Mouse (Mus musculus): ENCODE data around the gene B3glct. TPM values are rescaled to one million over a fixed set of nuclear protein-coding genes. Genes with fewer than 3 reads are reported as not detected.

Gene B3glct
- polyA plus RNA-seq, 1 experiment from 2014 or later: 13.8 TPM

- no peak overlapping the region for H3K4me2 ChIP-seq (ENCODE audit: low read length)
- H3K27ac ChIP-seq (ENCODE audit: low read depth, low read length): no peak overlapping the region
- H3K9me3 ChIP-seq (ENCODE audit: control insufficient read depth, low read length): no peaks in the 10 kb centered on the region
- no peaks in the 10 kb centered on the region for H3K36me3 ChIP-seq (ENCODE audit: control insufficient read depth, insufficient read depth, low read length)
- no peak overlapping the region for H3K9ac ChIP-seq (ENCODE audit: low read depth, low read length)
- ATAC-seq: no peak
- no peaks in the 10 kb centered on the region for H3K27me3 ChIP-seq (replicated peaks; ENCODE audit: control insufficient read depth, insufficient read depth, low read length)
- no peak overlapping the region for H3K4me3 ChIP-seq (ENCODE audit: low read length)
- H3K4me1 ChIP-seq (ENCODE audit: control insufficient read depth, insufficient read depth, low read depth, low read length): no peaks in the 10 kb centered on the region
- 78% methylated on average over 8 of the region's 8 CpGs for WGBS
Measured at GRCm38 (mm10) chr5:149767116-149767515, 89.1 kb downstream of the B3glct start.

- H3K9ac ChIP-seq (ENCODE audit: low read depth, low read length): no peak overlapping the region
- 88% methylated on average over 5 of the region's 5 CpGs for WGBS
- no peaks in the 10 kb centered on the region for H3K36me3 ChIP-seq (ENCODE audit: control insufficient read depth, insufficient read depth, low read length)
- no peak overlapping the region for H3K27ac ChIP-seq (ENCODE audit: low read depth, low read length)
- no peaks in the 10 kb centered on the region for H3K27me3 ChIP-seq (replicated peaks; ENCODE audit: control insufficient read depth, insufficient read depth, low read length)
- H3K9me3 ChIP-seq (ENCODE audit: control insufficient read depth, low read length): no peaks in the 10 kb centered on the region
- no peak overlapping the region for H3K4me3 ChIP-seq (ENCODE audit: low read length)
- no peaks in the 10 kb centered on the region for H3K4me1 ChIP-seq (ENCODE audit: control insufficient read depth, insufficient read depth, low read depth, low read length)
- ATAC-seq: no peak
- no peak overlapping the region for H3K4me2 ChIP-seq (ENCODE audit: low read length)
Measured at GRCm38 (mm10) chr5:149767651-149768301, 89.7 kb downstream of the B3glct start.

- H3K4me1 ChIP-seq (ENCODE audit: control insufficient read depth, insufficient read depth, low read depth, low read length): no peaks in the 10 kb centered on the region
- WGBS: 96% methylated on average over 8 of the region's 8 CpGs
- H3K9me3 ChIP-seq (ENCODE audit: control insufficient read depth, low read length): no peaks in the 10 kb centered on the region
- H3K27ac ChIP-seq (ENCODE audit: low read depth, low read length): no peak overlapping the region
- H3K27me3 ChIP-seq (replicated peaks; ENCODE audit: control insufficient read depth, insufficient read depth, low read length): no peaks in the 10 kb centered on the region
- H3K36me3 ChIP-seq (ENCODE audit: control insufficient read depth, insufficient read depth, low read length): no peaks in the 10 kb centered on the region
- no peak overlapping the region for H3K4me3 ChIP-seq (ENCODE audit: low read length)
- H3K4me2 ChIP-seq (ENCODE audit: low read length): no peak overlapping the region
- ATAC-seq: no peak
- no peak overlapping the region for H3K9ac ChIP-seq (ENCODE audit: low read depth, low read length)
Measured at GRCm38 (mm10) chr5:149769666-149770065, 91.6 kb downstream of the B3glct start.

GRCm38 (mm10) chr5:149776038-149776437 is 98.0 kb downstream of the B3glct start:
- H3K27me3 ChIP-seq (replicated peaks; ENCODE audit: control insufficient read depth, insufficient read depth, low read length): no peaks in the 10 kb centered on the region
- H3K4me2 ChIP-seq (ENCODE audit: low read length): no peak overlapping the region
- H3K9ac ChIP-seq (ENCODE audit: low read depth, low read length): no peak overlapping the region
- no peak overlapping the region for H3K27ac ChIP-seq (ENCODE audit: low read depth, low read length)
- H3K9me3 ChIP-seq (ENCODE audit: control insufficient read depth, low read length): peaks cover 2% of the 10 kb centered on the region; the same call in 1 of the 2 replicates
- no peaks in the 10 kb centered on the region for H3K36me3 ChIP-seq (ENCODE audit: control insufficient read depth, insufficient read depth, low read length)
- 85% methylated on average over 7 of the region's 7 CpGs for WGBS
- no peak for ATAC-seq
- no peaks in the 10 kb centered on the region for H3K4me1 ChIP-seq (ENCODE audit: control insufficient read depth, insufficient read depth, low read depth, low read length)
- H3K4me3 ChIP-seq (ENCODE audit: low read length): no peak overlapping the region

GRCm38 (mm10) chr5:149779740-149780139 is 101.7 kb downstream of the B3glct start:
- 93% methylated on average over 6 of the region's 6 CpGs for WGBS
- Histone ChIP-seq H3K4me3 (ENCODE audit: low read length) (no peak overlapping the region), H3K27ac (ENCODE audit: low read depth, low read length) (no peak overlapping the region), H3K9ac (ENCODE audit: low read depth, low read length) (no peak overlapping the region), H3K36me3 (ENCODE audit: control insufficient read depth, insufficient read depth, low read length) (no peaks in the 10 kb centered on the region), H3K4me2 (ENCODE audit: low read length) (no peak overlapping the region), H3K9me3 (ENCODE audit: control insufficient read depth, low read length) (peaks cover 2% of the 10 kb centered on the region; the same call in 1 of the 2 replicates), H3K4me1 (ENCODE audit: control insufficient read depth, insufficient read depth, low read depth, low read length) (no peaks in the 10 kb centered on the region), H3K27me3 (replicated peaks; ENCODE audit: control insufficient read depth, insufficient read depth, low read length) (no peaks in the 10 kb centered on the region)
- no peak for ATAC-seq

- Histone ChIP-seq H3K27ac (ENCODE audit: low read depth, low read length) (no peak overlapping the region), H3K9ac (ENCODE audit: low read depth, low read length) (no peak overlapping the region), H3K9me3 (ENCODE audit: control insufficient read depth, low read length) (peaks cover 2% of the 10 kb centered on the region; the same call in 1 of the 2 replicates), H3K4me1 (ENCODE audit: control insufficient read depth, insufficient read depth, low read depth, low read length) (no peaks in the 10 kb centered on the region), H3K27me3 (replicated peaks; ENCODE audit: control insufficient read depth, insufficient read depth, low read length) (no peaks in the 10 kb centered on the region), H3K4me3 (ENCODE audit: low read length) (no peak overlapping the region), H3K4me2 (ENCODE audit: low read length) (no peak overlapping the region), H3K36me3 (ENCODE audit: control insufficient read depth, insufficient read depth, low read length) (no peaks in the 10 kb centered on the region)
- WGBS: 97% methylated on average over 2 of the region's 2 CpGs
- ATAC-seq: no peak
Measured at GRCm38 (mm10) chr5:149780411-149780810, 102.4 kb downstream of the B3glct start.

- WGBS: 20% methylated on average over 8 of the region's 8 CpGs
Measured at GRCm38 (mm10) chr5:149790087-149790486, 112.1 kb downstream of the B3glct start.

GRCm38 (mm10) chr5:149810071-149810470 is 132.0 kb downstream of the B3glct start:
- H3K27me3 ChIP-seq (replicated peaks; ENCODE audit: control insufficient read depth, insufficient read depth, low read length): no peaks in the 10 kb centered on the region
- ATAC-seq: no peak
- H3K36me3 ChIP-seq (ENCODE audit: control insufficient read depth, insufficient read depth, low read length): no peaks in the 10 kb centered on the region
- 77% methylated on average over 2 of the region's 2 CpGs for WGBS
- no peak overlapping the region for H3K4me2 ChIP-seq (ENCODE audit: low read length)
- H3K27ac ChIP-seq (ENCODE audit: low read depth, low read length): no peak overlapping the region
- H3K4me1 ChIP-seq (ENCODE audit: control insufficient read depth, insufficient read depth, low read depth, low read length): no peaks in the 10 kb centered on the region; the same call in 1 of the 2 replicates
- H3K9ac ChIP-seq (ENCODE audit: low read depth, low read length): no peak overlapping the region
- H3K9me3 ChIP-seq (ENCODE audit: control insufficient read depth, low read length): no peaks in the 10 kb centered on the region
- H3K4me3 ChIP-seq (ENCODE audit: low read length): no peak overlapping the region

More at GRCm38 (mm10) chr5:149790087-149790486, 112.1 kb downstream of the B3glct start:
- Histone ChIP-seq H3K4me2 (ENCODE audit: low read length) (no peak overlapping the region), H3K4me1 (ENCODE audit: control insufficient read depth, insufficient read depth, low read depth, low read length) (no peaks in the 10 kb centered on the region), H3K9ac (ENCODE audit: low read depth, low read length) (no peak overlapping the region), H3K9me3 (ENCODE audit: control insufficient read depth, low read length) (no peaks in the 10 kb centered on the region), H3K36me3 (ENCODE audit: control insufficient read depth, insufficient read depth, low read length) (no peaks in the 10 kb centered on the region), H3K27ac (ENCODE audit: low read depth, low read length) (no peak overlapping the region), H3K4me3 (ENCODE audit: low read length) (no peak overlapping the region), H3K27me3 (replicated peaks; ENCODE audit: control insufficient read depth, insufficient read depth, low read length) (no peaks in the 10 kb centered on the region)
- no peak for ATAC-seq

- H3K36me3 ChIP-seq (ENCODE audit: control insufficient read depth, insufficient read depth, low read length): no peaks in the 10 kb centered on the region
- no peak overlapping the region for H3K27ac ChIP-seq (ENCODE audit: low read depth, low read length)
- no peaks in the 10 kb centered on the region for H3K27me3 ChIP-seq (replicated peaks; ENCODE audit: control insufficient read depth, insufficient read depth, low read length)
- H3K4me2 ChIP-seq (ENCODE audit: low read length): no peak overlapping the region
- H3K4me1 ChIP-seq (ENCODE audit: control insufficient read depth, insufficient read depth, low read depth, low read length): no peaks in the 10 kb centered on the region; the same call in 1 of the 2 replicates
- no peaks in the 10 kb centered on the region for H3K9me3 ChIP-seq (ENCODE audit: control insufficient read depth, low read length)
- WGBS: 38% methylated on average over 6 of the region's 6 CpGs
- no peak for ATAC-seq
- H3K9ac ChIP-seq (ENCODE audit: low read depth, low read length): no peak overlapping the region
- no peak overlapping the region for H3K4me3 ChIP-seq (ENCODE audit: low read length)
Measured at GRCm38 (mm10) chr5:149811835-149812234, 133.8 kb downstream of the B3glct start.

Data from hindbrain, embryonic 16.5 days (tissue).